Mouse (Mus musculus): ENCODE data around the gene Wiz.

DNA sequence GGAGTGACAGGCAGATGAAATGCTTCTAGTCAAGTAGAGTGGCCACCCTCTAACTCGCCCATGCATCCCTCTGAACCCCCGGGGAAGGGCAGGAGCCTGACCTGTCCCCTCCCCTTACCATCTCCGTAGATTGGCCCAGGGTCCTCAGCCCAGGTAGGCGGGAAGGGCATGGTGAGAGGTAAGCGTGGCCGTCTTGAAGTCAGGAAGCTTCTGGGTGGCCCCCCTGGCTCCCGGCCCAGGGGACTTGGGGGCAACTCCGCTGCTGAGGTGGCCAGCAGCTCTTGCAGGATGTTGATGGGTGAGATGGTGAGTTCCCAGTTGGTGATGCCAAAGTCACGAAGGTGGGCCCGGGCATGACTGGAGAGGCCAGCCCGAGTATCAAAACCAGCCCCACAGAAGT, 21.5 kb downstream of the Wiz start:
- no peak for TF ChIP-seq CTCF (IDR thresholded peaks at IDR 0.05; ENCODE audit: control insufficient read depth, insufficient read depth, insufficient replicate concordance, low read depth, low read length)
- TF ChIP-seq POLR2A (IDR thresholded peaks at IDR 0.05; ENCODE audit: control insufficient read depth, low read depth, low read length) = no peak
